Mouse (Mus musculus) CH12.LX (cell line): Measurements from ENCODE around the gene Med8.

Source experiments
- CHD2 ChIP-seq: IDR thresholded peaks from 2 replicates; pipeline ENCODE4 v1.6.1; 2011; ENCODE audit warnings: low read length, improper control_type of control experiment
- CTCF ChIP-seq, 2 experiments: IDR thresholded peaks in 1 of 2; conservative IDR thresholded peaks in 1 of 2; 2 replicates each; pipeline ENCODE4 v1.5.1; 2011 to 2012; ENCODE audit warnings: low read depth in 2 of 2, low read length in 2 of 2, improper control_type of control experiment in 1 of 2, inconsistent platforms in 1 of 2, mild to moderate bottlenecking in 1 of 2, moderate library complexity in 1 of 2
- MAFK ChIP-seq: IDR thresholded peaks from 2 replicates; pipeline ENCODE4 v1.6.1; 2011; ENCODE audit warnings: low read length, improper control_type of control experiment; ENCODE audit not compliant: insufficient replicate concordance
- POLR2A ChIP-seq: IDR thresholded peaks from 2 replicates; pipeline ENCODE4 v1.6.1; 2011; ENCODE audit warnings: low read depth, mild to moderate bottlenecking, improper control_type of control experiment, low read length
- TBP ChIP-seq: conservative IDR thresholded peaks from 2 replicates; pipeline ENCODE4 v1.6.1; 2011; ENCODE audit warnings: low read depth, low read length, improper control_type of control experiment
- USF1 ChIP-seq: IDR thresholded peaks from 2 replicates; pipeline ENCODE4 v1.6.1; 2014; ENCODE audit warnings: low read depth, mild to moderate bottlenecking, inconsistent platforms, low read length, improper control_type of control experiment
- ZMIZ1 ChIP-seq: IDR thresholded peaks from 2 replicates; pipeline ENCODE4 v1.6.1; 2012; ENCODE audit warnings: low read depth, mild to moderate bottlenecking, inconsistent platforms, low read length, improper control_type of control experiment

DNA sequence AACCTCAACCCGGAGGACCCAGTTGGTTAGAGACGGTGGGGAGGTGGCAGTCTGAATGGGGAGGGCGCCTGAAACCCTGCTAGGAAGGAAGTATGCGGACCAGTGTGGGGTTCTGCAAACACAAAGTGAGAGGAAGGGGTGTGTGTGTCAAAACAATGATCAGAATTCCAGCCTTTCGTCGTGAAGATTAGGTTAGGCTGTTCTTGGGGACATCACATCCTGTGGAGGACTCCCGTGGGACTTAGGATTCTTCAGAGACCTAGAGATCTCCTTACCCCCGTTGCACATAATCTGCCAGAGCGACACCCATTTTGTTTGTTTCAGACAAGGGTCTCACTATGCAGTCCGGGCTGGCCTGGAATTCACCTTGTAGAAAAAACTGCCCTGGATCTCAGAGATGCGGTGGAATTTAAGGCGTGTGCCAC lies 28.7 kb downstream of the Med8 start:
- TF ChIP-seq CTCF (conservative IDR thresholded peaks at IDR 0.05 in 1 of 2, IDR thresholded peaks at IDR 0.05 in 1 of 2; ENCODE audit: low read depth in 2 of 2, low read length in 2 of 2) (no peak), POLR2A (no peak), TBP (no peak), MAFK (no peak), CHD2 (no peak), USF1 (no peak), ZMIZ1 (no peak)
